ENCODE assay signal across 8 mouse cellular contexts in the genomic region with DNA sequence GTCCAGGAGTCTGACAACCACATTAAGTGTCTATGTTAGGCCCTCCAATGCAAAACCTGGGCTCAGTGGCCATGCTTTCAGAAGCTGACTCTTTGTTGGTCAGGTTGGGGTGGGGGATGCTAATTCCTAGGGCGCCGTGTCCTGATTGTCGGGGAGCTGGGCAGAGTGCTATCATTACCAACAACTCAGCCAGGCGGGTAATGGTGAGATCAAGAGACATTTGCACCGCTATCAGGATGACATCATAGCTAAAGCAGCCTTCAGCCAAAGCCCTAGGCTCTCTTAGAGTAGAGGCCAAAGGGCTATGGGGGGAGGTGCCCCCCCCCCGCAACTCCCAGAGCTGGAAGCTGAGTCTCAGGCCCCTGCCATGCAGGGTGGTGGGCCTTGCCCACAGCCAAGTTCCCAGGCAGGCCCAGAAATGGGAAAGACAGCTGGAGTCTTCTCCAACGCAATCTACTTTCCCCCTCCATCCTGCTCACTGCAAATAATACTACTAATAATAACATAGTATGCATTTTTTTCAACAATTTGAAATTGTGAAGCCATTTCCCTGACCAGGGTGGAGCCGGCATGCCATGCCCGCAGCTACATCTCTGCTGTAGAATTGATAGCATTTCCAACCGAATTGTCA. TPM values are rescaled to one million over a fixed set of nuclear protein-coding genes. Genes with fewer than 3 reads are reported as not detected.
DNase-seq lines count a peak whose midpoint lies in the region; ATAC-seq and TF ChIP-seq lines count a peak whose summit lies in the region.
"Had no signal": no experiment of that assay in that cellular context is flagged by ENCODE, and none has a peak within 500 bp of the region (broad histone marks: within the 10 kb centered on the region; RNA-seq: fewer than 3 reads in every experiment).

No protein-coding gene starts in this region.

- peak overlapping the region; percentile 54 for H3K4me3 ChIP-seq in lung, embryonic 14.5 days (ENCODE audit: low read depth, low read length)
- peak overlapping the region; percentile 64 for H3K4me3 ChIP-seq in forebrain, embryonic 15.5 days
- peak overlapping the region; percentile 52 for H3K4me3 ChIP-seq in limb, embryonic 14.5 days (replicated peaks; ENCODE audit: low read length)
- H3K4me3 ChIP-seq in stomach, embryonic 15.5 days (replicated peaks), result peak overlapping the region; percentile 51

- DNase-seq in lung, embryonic 14.5 days, result peak; percentile 17
- no peak for DNase-seq in lung, postnatal 4 days
- no peak for DNase-seq in limb, embryonic 14.5 days (ENCODE audit: low spot score)
- DNase-seq in right cerebral cortex, postnatal 14 days, result no peak
- no peak for DNase-seq in left cerebral cortex, adult 9 months (ENCODE audit: low spot score in 2 of 2)

- ATAC-seq in lung, embryonic 14.5 days (ENCODE audit: insufficient read depth), result no peak
- no peak for ATAC-seq in forebrain, embryonic 15.5 days (replicated peaks)
- ATAC-seq in limb, embryonic 14.5 days (ENCODE audit: low FRiP score, low read depth), result no peak
- ATAC-seq in stomach, embryonic 15.5 days (ENCODE audit: insufficient read depth, low FRiP score, low read depth), result no peak
- ATAC-seq: Patski had no signal

- H3K4me1 ChIP-seq in lung, embryonic 14.5 days (ENCODE audit: insufficient read depth), result no peaks in the 10 kb centered on the region; the same call in 1 of the 2 replicates
- peaks cover 62% of the 10 kb centered on the region for H3K4me1 ChIP-seq in forebrain, embryonic 15.5 days
- H3K4me1 ChIP-seq in limb, embryonic 14.5 days (ENCODE audit: control insufficient read depth, insufficient read depth, low read length), result 0 out of 2 replicates have a peak, but pooled peaks cover 6% of the 10 kb centered on the region
- H3K4me1 ChIP-seq in stomach, embryonic 15.5 days, result peaks cover 15% of the 10 kb centered on the region

- no peak for TF ChIP-seq POLR2A in limb, embryonic 14.5 days (IDR thresholded peaks at IDR 0.05; ENCODE audit: borderline replicate concordance, extremely low read depth, insufficient read depth, insufficient read length)

- H3K9me3 ChIP-seq in lung, embryonic 14.5 days (ENCODE audit: low read depth, low read length), result no peaks in the 10 kb centered on the region
- H3K9me3 ChIP-seq in forebrain, embryonic 15.5 days, result no peaks in the 10 kb centered on the region
- H3K9me3 ChIP-seq in limb, embryonic 14.5 days (ENCODE audit: control insufficient read depth, low read length), result no peaks in the 10 kb centered on the region
- no peaks in the 10 kb centered on the region for H3K9me3 ChIP-seq in stomach, embryonic 15.5 days

- H3K27me3 ChIP-seq in lung, embryonic 14.5 days (ENCODE audit: insufficient read depth, low read length), result peaks cover 51% of the 10 kb centered on the region
- H3K27me3 ChIP-seq in forebrain, embryonic 15.5 days, result no peaks in the 10 kb centered on the region
- H3K27me3 ChIP-seq in limb, embryonic 14.5 days (ENCODE audit: control insufficient read depth, insufficient read depth, low read length), result peaks cover 59% of the 10 kb centered on the region
- peaks cover 52% of the 10 kb centered on the region for H3K27me3 ChIP-seq in stomach, embryonic 15.5 days (replicated peaks)
- H3K27me3 ChIP-seq: Patski had no signal

- H3K4me2 ChIP-seq in lung, embryonic 14.5 days, result peak overlapping the region; percentile 96
- H3K4me2 ChIP-seq in forebrain, embryonic 15.5 days (replicated peaks), result peak overlapping the region; percentile 99
- H3K4me2 ChIP-seq in limb, embryonic 14.5 days (replicated peaks; ENCODE audit: low read depth, low read length, severe bottlenecking), result peak overlapping the region; percentile 98
- peak overlapping the region; percentile 99 for H3K4me2 ChIP-seq in stomach, embryonic 15.5 days

- H3K36me3 ChIP-seq in lung, embryonic 14.5 days (ENCODE audit: insufficient read depth), result no peaks in the 10 kb centered on the region
- H3K36me3 ChIP-seq in forebrain, embryonic 15.5 days, result no peaks in the 10 kb centered on the region
- no peaks in the 10 kb centered on the region for H3K36me3 ChIP-seq in limb, embryonic 14.5 days (ENCODE audit: control insufficient read depth, insufficient read depth, low read length)
- H3K36me3 ChIP-seq in stomach, embryonic 15.5 days, result no peaks in the 10 kb centered on the region

- H3K9ac ChIP-seq in lung, embryonic 14.5 days, result peak overlapping the region; percentile 59
- peak overlapping the region; percentile 68 for H3K9ac ChIP-seq in forebrain, embryonic 15.5 days (replicated peaks)
- no peak overlapping the region for H3K9ac ChIP-seq in limb, embryonic 14.5 days (ENCODE audit: low read depth, low read length, severe bottlenecking)
- H3K9ac ChIP-seq in stomach, embryonic 15.5 days, result no peak overlapping the region

- 7% methylated on average over 10 of the region's 10 CpGs for WGBS in lung, embryonic 14.5 days
- WGBS in forebrain, embryonic 15.5 days, result 2% methylated on average over 10 of the region's 10 CpGs
- 7% methylated on average over 10 of the region's 10 CpGs for WGBS in limb, embryonic 14.5 days
- WGBS in stomach, embryonic 15.5 days, result 10% methylated on average over 10 of the region's 10 CpGs

- no peak for TF ChIP-seq CTCF in lung, embryonic 14.5 days (IDR thresholded peaks at IDR 0.05; ENCODE audit: low read depth)

- no peak overlapping the region for H3K27ac ChIP-seq in lung, embryonic 14.5 days (ENCODE audit: low read depth)
- peak overlapping the region; percentile 88 for H3K27ac ChIP-seq in forebrain, embryonic 15.5 days (replicated peaks)
- H3K27ac ChIP-seq in limb, embryonic 14.5 days (replicated peaks; ENCODE audit: low read depth, low read length), result no peak overlapping the region
- no peak overlapping the region for H3K27ac ChIP-seq in stomach, embryonic 15.5 days

RNA-seq across cellular contexts. Expression of a gene that starts 5.0 kb away (rescaled TPM):
- polyA plus RNA-seq in lung, embryonic 14.5 days (2014; fragmentation: Nextera tagmentation; extraction: Ambion mirVana), result 13.1 and 13.7 TPM in 2 replicates
- 35.9 and 36.0 TPM in 2 replicates for polyA plus RNA-seq in forebrain, embryonic 15.5 days (2015; fragmentation: Nextera tagmentation; extraction: Ambion mirVana)
- polyA plus RNA-seq in limb, embryonic 14.5 days (2012; rRNA removed), result 3.8 and 4.9 TPM in 2 replicates
- 6.5 and 6.9 TPM in 2 replicates for polyA plus RNA-seq in limb, embryonic 14.5 days (2014; fragmentation: Nextera tagmentation; extraction: Ambion mirVana)
- polyA plus RNA-seq in stomach, embryonic 15.5 days (2015; fragmentation: Nextera tagmentation; extraction: Ambion mirVana), result 12.8 and 14.0 TPM in 2 replicates

Comparison
In these comparisons a context has a peak if more than half of its experiments do, and no peak if none do; other contexts are left out.
1. H3K9ac ChIP-seq: peak in lung, embryonic 14.5 days (single experiment) and forebrain, embryonic 15.5 days (single experiment); none in limb, embryonic 14.5 days (single experiment) and stomach, embryonic 15.5 days (single experiment).
2. Peak in every context shown above with its lines, with median percentiles within 50 percentile points of each other: H3K4me2 ChIP-seq and H3K4me3 ChIP-seq.